Mouse (Mus musculus) cerebellum, adult 18-20 months (tissue): Measurements from ENCODE around the gene Gbp2.
"Not testable (repeated sequence)": the region's sequence is repeated elsewhere in the genome, so short reads cannot be mapped to it uniquely, and the experiment has no call there.

Source experiments
- DNase-seq, 2 experiments: peaks; one replicate each; pipeline ENCODE4 v3.0.0; 2021

Gbp2 gene

GRCm38 (mm10) chr3:142620111-142620955, at the start of gene Gbp2:
Gene Gbp2 (plus strand): TSS chr3:142620602.
- no peak for DNase-seq

GRCm38 (mm10) chr3:142570738-142571137, 49.7 kb upstream of the Gbp2 start:
- DNase-seq = no peak

- DNase-seq = no peak
Observed at GRCm38 (mm10) chr3:142577108-142577507, 43.3 kb upstream of the Gbp2 start.

GRCm38 (mm10) chr3:142578342-142578741, 42.1 kb upstream of the Gbp2 start:
- DNase-seq = no peak

- no peak for DNase-seq
Observed at GRCm38 (mm10) chr3:142583067-142583466, 37.3 kb upstream of the Gbp2 start.

GRCm38 (mm10) chr3:142587386-142587785, 33.0 kb upstream of the Gbp2 start:
- no peak for DNase-seq

GRCm38 (mm10) chr3:142588888-142589287, 31.5 kb upstream of the Gbp2 start:
- no peak for DNase-seq

GRCm38 (mm10) chr3:142590431-142591067, 29.9 kb upstream of the Gbp2 start:
- no peak for DNase-seq

GRCm38 (mm10) chr3:142594547-142594946, 25.9 kb upstream of the Gbp2 start, which contains the start of gene Gbp2b:
Gene Gbp2b (plus strand): TSS chr3:142594847.
- DNase-seq = no peak

GRCm38 (mm10) chr3:142597923-142598322, 22.5 kb upstream of the Gbp2 start:
- DNase-seq = no peak

- DNase-seq = no peak
Observed at GRCm38 (mm10) chr3:142601675-142602074, 18.7 kb upstream of the Gbp2 start.

- no peak for DNase-seq
Observed at GRCm38 (mm10) chr3:142618658-142619057, 1.7 kb upstream of the Gbp2 start.

GRCm38 (mm10) chr3:142619606-142620005, 796 bp upstream of the Gbp2 start:
- no peak for DNase-seq

GRCm38 (mm10) chr3:142620956-142621562, 657 bp downstream of the Gbp2 start:
- no peak for DNase-seq

GRCm38 (mm10) chr3:142630385-142630784, 10.0 kb downstream of the Gbp2 start:
- no peak for DNase-seq

- DNase-seq = peak; percentile 39 to 52
Observed at GRCm38 (mm10) chr3:142640201-142640600, 19.8 kb downstream of the Gbp2 start.

- peak; percentile 64 to 72 for DNase-seq
Observed at GRCm38 (mm10) chr3:142645949-142646348, 25.5 kb downstream of the Gbp2 start.

GRCm38 (mm10) chr3:142647836-142648235, 27.4 kb downstream of the Gbp2 start:
- not testable (repeated sequence) for DNase-seq

GRCm38 (mm10) chr3:142650205-142650604, 29.8 kb downstream of the Gbp2 start:
- DNase-seq = no peak

GRCm38 (mm10) chr3:142664723-142665122, 44.3 kb downstream of the Gbp2 start:
- DNase-seq = no peak

GRCm38 (mm10) chr3:142674607-142675006, 54.2 kb downstream of the Gbp2 start:
- no peak for DNase-seq
